Mouse (Mus musculus): ENCODE results near the gene Cdh1.

- TF ChIP-seq CTCF (conservative IDR thresholded peaks at IDR 0.05 in 1 of 2, IDR thresholded peaks at IDR 0.05 in 1 of 2; ENCODE audit: low read depth in 2 of 2, low read length in 2 of 2) (no peak), CHD2 (IDR thresholded peaks at IDR 0.05; ENCODE audit: low read length) (no peak), TCF12 (IDR thresholded peaks at IDR 0.05; ENCODE audit: low read depth, low read length) (no peak), POLR2A (IDR thresholded peaks at IDR 0.05; ENCODE audit: low read depth, low read length) (no peak), EP300 (IDR thresholded peaks at IDR 0.05; ENCODE audit: low read length) (no peak), POLR2AphosphoS2 (IDR thresholded peaks at IDR 0.05; ENCODE audit: low read depth, low read length) (no peak), RAD21 (IDR thresholded peaks at IDR 0.05; ENCODE audit: low read depth, low read length) (no peak), ETS1 (conservative IDR thresholded peaks at IDR 0.05; ENCODE audit: low read depth, low read length) (no peak), MAZ (IDR thresholded peaks at IDR 0.05; ENCODE audit: low read depth, low read length) (no peak), CHD1 (IDR thresholded peaks at IDR 0.05; ENCODE audit: low read depth, low read length) (no peak), PAX5 (IDR thresholded peaks at IDR 0.05; ENCODE audit: low read length) (no peak)
Observed at GRCm38 (mm10) chr8:106712487-106712886, 109.3 kb downstream of the Cdh1 start.
